Mouse (Mus musculus) CH12.LX (cell line): Measurements from ENCODE around the gene Cabcoco1. TPM values are rescaled to one million over a fixed set of nuclear protein-coding genes. Genes with fewer than 3 reads are reported as not detected.

ENCODE experiments used
- DNase-seq: peaks from one replicate; pipeline ENCODE4 v3.0.0-alpha.2; 2013; ENCODE audit errors: extremely low read depth
- H3K27ac ChIP-seq: 2 replicates; pipeline ENCODE4 v1.5.1; 2012; ENCODE audit warnings: low read depth, mild to moderate bottlenecking, control low read depth, moderate library complexity; ENCODE audit not compliant: insufficient read depth
- H3K27me3 ChIP-seq: replicated peaks from 2 replicates; pipeline ENCODE3; 2012; ENCODE audit warnings: inconsistent platforms
- H3K36me3 ChIP-seq, 2 experiments: replicated peaks in 1 of 2; 2 replicates each; pipeline versions ENCODE3 to v1.6.1; 2012; ENCODE audit warnings: inconsistent platforms in 1 of 2, low read length in 1 of 2, mild to moderate bottlenecking in 1 of 2, mixed read lengths in 1 of 2, moderate library complexity in 1 of 2; ENCODE audit not compliant: control insufficient read depth in 1 of 2, insufficient read depth in 1 of 2
- H3K4me1 ChIP-seq, 2 experiments: 2 replicates each; pipeline ENCODE4 v1.6.1; 2012; ENCODE audit warnings: inconsistent platforms in 1 of 2, moderate library complexity in 1 of 2; ENCODE audit not compliant: insufficient read depth in 2 of 2, control insufficient read depth in 1 of 2
- H3K4me2 ChIP-seq: 2 replicates; pipeline ENCODE4 v1.6.1; 2012; ENCODE audit warnings: low read depth, mild to moderate bottlenecking, control low read depth; ENCODE audit not compliant: poor library complexity, insufficient read depth, severe bottlenecking
- H3K4me3 ChIP-seq, 3 experiments: fragments of 150-350 bp in 1 of 3; sonication (generic) in 1 of 3; replicated peaks in 1 of 3; 2 replicates each; pipeline versions ENCODE3 to v1.5.1; 2011 to 2012; ENCODE audit warnings: low read depth in 2 of 3, low read length in 2 of 3, mild to moderate bottlenecking in 2 of 3, moderate library complexity in 2 of 3, control low read depth in 1 of 3, improper control_type of control experiment in 1 of 3, inconsistent platforms in 1 of 3, mixed read lengths in 1 of 3; ENCODE audit not compliant: poor library complexity in 1 of 3
- H3K79me2 ChIP-seq: replicated peaks from 2 replicates; pipeline ENCODE4 v1.6.1; 2012; ENCODE audit warnings: mild to moderate bottlenecking, moderate library complexity; ENCODE audit not compliant: control insufficient read depth, poor library complexity, insufficient read depth, severe bottlenecking; ENCODE audit errors: extremely low read depth
- H3K9ac ChIP-seq: 2 replicates; pipeline ENCODE4 v1.6.1; 2012; ENCODE audit warnings: low read depth, mild to moderate bottlenecking, control low read depth, moderate library complexity; ENCODE audit not compliant: insufficient read depth
- H3K9me3 ChIP-seq: replicated peaks from 2 replicates; pipeline ENCODE3; 2012; ENCODE audit warnings: low read length, inconsistent platforms, mixed read lengths
- CTCF ChIP-seq, 2 experiments: IDR thresholded peaks in 1 of 2; conservative IDR thresholded peaks in 1 of 2; 2 replicates each; pipeline ENCODE4 v1.5.1; 2011 to 2012; ENCODE audit warnings: low read depth in 2 of 2, low read length in 2 of 2, improper control_type of control experiment in 1 of 2, inconsistent platforms in 1 of 2, mild to moderate bottlenecking in 1 of 2, moderate library complexity in 1 of 2
- E2F4 ChIP-seq: IDR thresholded peaks from 2 replicates; pipeline ENCODE4 v1.6.1; 2011; ENCODE audit warnings: low read depth, low read length, improper control_type of control experiment; ENCODE audit not compliant: insufficient replicate concordance
- EP300 ChIP-seq: IDR thresholded peaks from 2 replicates; pipeline ENCODE4 v1.6.1; 2011; ENCODE audit warnings: low read length, improper control_type of control experiment
- GABPA ChIP-seq: IDR thresholded peaks from 2 replicates; pipeline ENCODE4 v1.6.1; 2012; ENCODE audit warnings: low read depth, low read length, improper control_type of control experiment, inconsistent platforms; ENCODE audit not compliant: insufficient replicate concordance
- KAT2A ChIP-seq: IDR thresholded peaks from 2 replicates; pipeline ENCODE4 v1.6.1; 2012; ENCODE audit warnings: low read length, improper control_type of control experiment, inconsistent platforms; ENCODE audit not compliant: insufficient replicate concordance
- MAFK ChIP-seq: IDR thresholded peaks from 2 replicates; pipeline ENCODE4 v1.6.1; 2011; ENCODE audit warnings: low read length, improper control_type of control experiment; ENCODE audit not compliant: insufficient replicate concordance
- MAZ ChIP-seq: IDR thresholded peaks from 2 replicates; pipeline ENCODE4 v1.6.1; 2012; ENCODE audit warnings: low read depth, mild to moderate bottlenecking, inconsistent platforms, low read length, improper control_type of control experiment, moderate library complexity
- MXI1 ChIP-seq: IDR thresholded peaks from 2 replicates; pipeline ENCODE4 v1.6.1; 2011; ENCODE audit warnings: mild to moderate bottlenecking, low read depth, low read length, improper control_type of control experiment
- NRF1 ChIP-seq: IDR thresholded peaks from 2 replicates; pipeline ENCODE4 v1.6.1; 2014; ENCODE audit warnings: low read depth, mild to moderate bottlenecking, inconsistent platforms, low read length, improper control_type of control experiment, moderate library complexity
- POLR2A ChIP-seq: IDR thresholded peaks from 2 replicates; pipeline ENCODE4 v1.6.1; 2011; ENCODE audit warnings: low read depth, mild to moderate bottlenecking, improper control_type of control experiment, low read length
- POLR2AphosphoS2 ChIP-seq: IDR thresholded peaks from 2 replicates; pipeline ENCODE4 v1.6.1; 2011; ENCODE audit warnings: low read depth, low read length, improper control_type of control experiment
- RCOR1 ChIP-seq: conservative IDR thresholded peaks from 2 replicates; pipeline ENCODE4 v1.6.1; 2012; ENCODE audit warnings: low read depth, mild to moderate bottlenecking, inconsistent platforms, low read length, improper control_type of control experiment
- SIN3A ChIP-seq: IDR thresholded peaks from 2 replicates; pipeline ENCODE4 v1.6.1; 2012; ENCODE audit warnings: low read length, improper control_type of control experiment, inconsistent platforms
- USF2 ChIP-seq: conservative IDR thresholded peaks from 2 replicates; pipeline ENCODE4 v1.6.1; 2011; ENCODE audit warnings: low read depth, low read length, improper control_type of control experiment
- ZNF384 ChIP-seq: IDR thresholded peaks from 2 replicates; pipeline ENCODE4 v1.6.1; 2012; ENCODE audit warnings: low read depth, low read length, improper control_type of control experiment, inconsistent platforms
- dilution Hi-C: fragments of 300-500 bp; cut with MboI; formaldehyde crosslinking; loops from 2 replicates; pipeline ENCODE4 v1.14.3; 2020; ENCODE audit warnings: low sequenced_read_pairs; ENCODE audit not compliant: extremely low pct_unique_long_range_greater_than_20kb, extremely low pct_ligation_motif_present
- in situ Hi-C: fragments of 300-500 bp; cut with MboI; formaldehyde crosslinking; loops from 3 replicates; pipeline ENCODE4 v1.14.3; 2019; ENCODE audit warnings: low sequenced_read_pairs, low pct_ligation_motif_present, low pct_unique_long_range_greater_than_20kb, mixed read lengths
- polyA plus RNA-seq: library from polyadenylated mRNA; unstranded; fragments of >175 nt; gene quantifications from 2 replicates; pipeline ENCODE4 v1.2.1, GENCODE M21; 2012; ENCODE audit warnings: low read depth; ENCODE audit not compliant: insufficient read length
- total RNA-seq, 2 experiments: library from RNA; depleted of rRNA; stranded (reverse); fragments of 300-350 nt in 1 of 2; fragments of >200 nt in 1 of 2; gene quantifications; 2 replicates each; pipeline ENCODE4 v1.2.3; 2012 to 2014

The Cabcoco1 gene
- total and polyA plus RNA-seq, 3 experiments: 0.72 to 2.4 (median 0.90) TPM

DNA sequence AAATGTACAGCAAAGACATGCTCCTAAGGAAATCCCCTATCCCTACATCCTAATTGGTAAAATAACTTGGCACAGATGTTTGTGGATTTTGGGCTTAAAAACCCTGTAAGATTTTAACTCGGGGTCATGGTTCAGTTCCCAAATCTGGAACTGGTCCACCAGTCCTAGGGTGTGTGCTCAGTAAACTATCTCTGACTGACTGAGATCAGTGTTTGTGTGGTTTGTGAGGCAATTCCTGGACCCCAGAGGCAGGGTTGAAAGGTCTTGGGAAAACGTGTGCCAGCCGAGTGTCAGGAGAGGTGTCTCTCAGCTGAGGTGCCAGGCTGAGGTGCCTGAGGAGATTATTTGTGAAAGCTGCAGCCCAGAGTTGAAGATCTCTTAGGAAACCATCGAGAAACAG lies 19.6 kb downstream of the Cabcoco1 start:
- no peak overlapping the region for H3K27ac ChIP-seq
- H3K27me3 ChIP-seq: no peaks in the 10 kb centered on the region
- dilution Hi-C loops: no loop called here
- no peaks in the 10 kb centered on the region for H3K79me2 ChIP-seq
- no peak overlapping the region for H3K4me3 ChIP-seq
- TF ChIP-seq POLR2AphosphoS2 (no peak), MXI1 (no peak), CTCF (conservative IDR thresholded peaks at IDR 0.05 in 1 of 2, IDR thresholded peaks at IDR 0.05 in 1 of 2; ENCODE audit: low read depth in 2 of 2, low read length in 2 of 2) (no peak), MAZ (no peak), USF2 (no peak), POLR2A (no peak), SIN3A (no peak), EP300 (no peak), GABPA (no peak), ZNF384 (no peak), MAFK (no peak), KAT2A (no peak)
- no peaks in the 10 kb centered on the region for H3K36me3 ChIP-seq
- H3K4me1 ChIP-seq: no peaks in the 10 kb centered on the region
- peaks cover 1% of the 10 kb centered on the region for H3K9me3 ChIP-seq
- H3K4me2 ChIP-seq: no peak overlapping the region
- DNase-seq: no peak
- in situ Hi-C loops: no loop called here
- no peak overlapping the region for H3K9ac ChIP-seq

DNA sequence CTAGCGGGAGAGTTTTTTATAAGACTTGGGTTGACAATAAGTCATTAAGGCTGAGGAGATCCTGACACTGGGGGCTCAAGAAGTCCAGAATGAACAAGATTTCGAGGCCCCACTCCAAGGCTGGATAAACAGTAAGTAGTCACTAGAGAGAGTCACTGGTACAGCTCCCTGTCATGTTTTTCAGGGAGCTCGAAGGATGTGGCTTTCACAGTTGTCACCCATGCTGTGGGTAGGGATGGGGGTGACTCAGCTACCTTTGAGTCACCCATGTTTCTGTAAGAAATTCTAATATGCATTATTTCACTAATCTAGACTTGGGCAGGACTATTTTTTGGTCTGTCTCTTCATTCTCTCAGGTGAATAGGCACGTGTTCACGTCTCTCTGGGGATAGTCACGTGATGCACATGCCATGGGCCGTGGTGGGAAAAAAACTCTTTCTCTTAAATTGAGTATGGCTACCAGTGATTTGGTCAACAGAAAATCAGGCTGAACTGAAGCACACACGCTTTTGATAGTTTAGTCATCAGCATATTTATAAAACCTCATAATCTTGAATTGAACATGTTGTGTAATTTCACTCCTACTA lies 29.2 kb downstream of the Cabcoco1 start:
- Histone ChIP-seq H3K4me3 (no peak overlapping the region), H3K36me3 (peaks cover 0 to 4% of the 10 kb centered on the region in 2 experiments), H3K4me1 (peaks cover 5 to 10% of the 10 kb centered on the region in 2 experiments; a peak in 2 of 4 replicates), H3K79me2 (no peaks in the 10 kb centered on the region), H3K9ac (no peak overlapping the region), H3K27me3 (no peaks in the 10 kb centered on the region), H3K9me3 (no peaks in the 10 kb centered on the region), H3K4me2 (no peak overlapping the region), H3K27ac (no peak overlapping the region)
- in situ Hi-C loops: no loop called here
- TF ChIP-seq NRF1 (no peak), E2F4 (no peak), GABPA (no peak), ZNF384 (no peak), RCOR1 (no peak), POLR2AphosphoS2 (no peak)
- no peak for DNase-seq
- dilution Hi-C loops: no loop called here
